Mouse (Mus musculus) erythroblast, adult 5-6 weeks (primary cell): ENCODE results near the gene Pdgfa. TPM values are rescaled to one million over a fixed set of nuclear protein-coding genes. Genes with fewer than 3 reads are reported as not detected.

Experiments used
- ATAC-seq: replicated peaks from 2 replicates; pipeline ENCODE4 v1.8.0; 2016; ENCODE audit warnings: moderate number of reproducible peaks, mild to moderate bottlenecking, moderate TSS enrichment, inconsistent platforms; ENCODE audit not compliant: poor library complexity, low FRiP score, severe bottlenecking
- total RNA-seq, 2 experiments: library from RNA; stranded (forward) in 1 of 2; stranded (reverse) in 1 of 2; fragments of 150-400 nt in 1 of 2; fragments of 200-764, 138-1000 nt in 1 of 2; gene quantifications; 2 replicates each; pipeline versions ENCODE4 v1.2.3 to v1.2.4; 2015 to 2017; ENCODE audit warnings: low replicate concordance in 2 of 2

The Pdgfa gene
- total RNA-seq, 2 experiments from 2014 or later = not detected

GRCm38 (mm10) chr5:138995721-138996311 lies 1.4 kb downstream of the Pdgfa start:
- no peak for ATAC-seq

- no peak for ATAC-seq
Observed at GRCm38 (mm10) chr5:138994786-138995720, 2.1 kb downstream of the Pdgfa start.

GRCm38 (mm10) chr5:138994108-138994785 lies 2.9 kb downstream of the Pdgfa start:
- no peak for ATAC-seq

- ATAC-seq = no peak
Observed at GRCm38 (mm10) chr5:138993371-138994107, 3.6 kb downstream of the Pdgfa start.

GRCm38 (mm10) chr5:138992611-138993370 lies 4.4 kb downstream of the Pdgfa start:
- no peak for ATAC-seq

- no peak for ATAC-seq
Observed at GRCm38 (mm10) chr5:138991734-138992133, 5.4 kb downstream of the Pdgfa start.

- ATAC-seq = no peak
Observed at GRCm38 (mm10) chr5:138990659-138991380, 6.3 kb downstream of the Pdgfa start.

- ATAC-seq = no peak
Observed at GRCm38 (mm10) chr5:138989567-138989966, 7.6 kb downstream of the Pdgfa start.

- no peak for ATAC-seq
Observed at GRCm38 (mm10) chr5:138988764-138989163, 8.4 kb downstream of the Pdgfa start.

GRCm38 (mm10) chr5:138987994-138988393 lies 9.2 kb downstream of the Pdgfa start:
- no peak for ATAC-seq

- ATAC-seq = no peak
Observed at GRCm38 (mm10) chr5:138981921-138982320, 15.2 kb downstream of the Pdgfa start.

- no peak for ATAC-seq
Observed at GRCm38 (mm10) chr5:138980608-138981007, 16.6 kb downstream of the Pdgfa start.

GRCm38 (mm10) chr5:138979840-138980239 lies 17.3 kb downstream of the Pdgfa start:
- no peak for ATAC-seq

- no peak for ATAC-seq
Observed at GRCm38 (mm10) chr5:138977759-138978158, 19.4 kb downstream of the Pdgfa start.

GRCm38 (mm10) chr5:138974911-138975485 lies 22.2 kb downstream of the Pdgfa start:
- no peak for ATAC-seq

- no peak for ATAC-seq
Observed at GRCm38 (mm10) chr5:138973480-138973879, 23.7 kb downstream of the Pdgfa start.

GRCm38 (mm10) chr5:138971405-138971804 lies 25.8 kb downstream of the Pdgfa start:
- ATAC-seq = no peak

GRCm38 (mm10) chr5:138970056-138970490 lies 27.1 kb downstream of the Pdgfa start:
- ATAC-seq = no peak
